Mouse (Mus musculus): ENCODE data around the gene Dnal1. TPM values are rescaled to one million over a fixed set of nuclear protein-coding genes. Genes with fewer than 3 reads are reported as not detected.
"Not testable (repeated sequence)": the region's sequence is repeated elsewhere in the genome, so short reads cannot be mapped to it uniquely, and the experiment has no call there.

The Dnal1 gene
- polyA plus RNA-seq (2015; fragmentation: Nextera tagmentation; extraction: Ambion mirVana) = 5.7 and 8.6 TPM in 2 replicates

DNA sequence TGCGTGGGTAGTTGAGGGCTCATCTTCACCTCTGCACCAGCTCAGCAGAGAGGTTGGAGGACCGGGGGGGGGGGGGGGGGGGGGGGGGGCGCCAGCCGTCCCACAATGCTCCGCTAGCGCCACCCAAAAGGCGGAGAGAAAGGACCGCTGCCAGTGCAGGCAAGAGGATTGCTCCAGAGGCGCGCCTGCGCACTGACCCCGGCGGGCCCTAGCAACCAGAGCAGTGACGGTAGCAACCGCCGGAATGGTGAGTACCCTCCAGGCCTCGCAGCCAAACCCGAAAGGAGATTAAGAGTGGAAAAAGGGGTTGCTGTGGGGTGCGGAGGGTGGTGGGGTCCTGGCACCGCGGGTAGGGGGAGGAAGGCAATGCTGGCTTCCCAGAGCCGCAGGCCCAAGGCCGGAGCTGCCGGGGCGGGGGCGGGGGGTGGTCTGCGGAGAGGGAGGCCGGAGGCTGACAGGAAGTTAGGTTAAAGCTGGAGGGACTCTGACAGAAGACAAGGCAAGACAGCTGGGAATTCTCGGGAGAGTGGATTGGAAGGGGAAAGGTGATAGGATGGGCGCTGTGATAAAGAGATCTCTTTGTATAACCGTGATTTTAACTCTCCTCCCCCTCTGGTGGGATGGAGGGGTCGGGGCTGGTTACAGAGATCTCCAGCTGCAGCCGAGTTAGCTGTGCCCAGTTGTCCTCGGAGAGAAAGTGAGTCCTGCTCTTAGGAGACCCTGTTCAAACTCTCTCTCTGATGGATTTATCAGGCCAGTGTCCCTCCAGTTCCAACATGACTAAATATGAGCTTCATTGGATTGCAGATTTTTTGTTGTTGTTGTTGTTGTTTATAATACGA is at the start of gene Dnal1:
Gene Dnal1, plus strand, starts transcription at position 214 of the 842 bp plus-strand sequence.
- no peaks in the 10 kb centered on the region for H3K27me3 ChIP-seq (ENCODE audit: control insufficient read depth, insufficient read depth, low read depth, low read length)
- H3K4me3 ChIP-seq (ENCODE audit: low read length) = peak within 1 kb of the TSS; percentile 74
- no peaks in the 10 kb centered on the region for H3K36me3 ChIP-seq (ENCODE audit: control insufficient read depth, insufficient read depth, low read length)
- WGBS = 3% methylated on average over 30 of the region's 35 CpGs
- H3K9ac ChIP-seq (ENCODE audit: low read length) = peak within 1 kb of the TSS; percentile 79
- peaks cover 5% of the 10 kb centered on the region for H3K4me1 ChIP-seq (replicated peaks; ENCODE audit: control insufficient read depth, insufficient read depth, low read length)
- peak within 1 kb of the TSS; percentile 83 for H3K4me2 ChIP-seq (ENCODE audit: low read depth, low read length)
- peak; percentile 99 for ATAC-seq (ENCODE audit: low read depth)
- no peaks in the 10 kb centered on the region for H3K9me3 ChIP-seq (ENCODE audit: control insufficient read depth, low read length)
- H3K27ac ChIP-seq (ENCODE audit: low read length) = peak within 1 kb of the TSS; percentile 29

DNA sequence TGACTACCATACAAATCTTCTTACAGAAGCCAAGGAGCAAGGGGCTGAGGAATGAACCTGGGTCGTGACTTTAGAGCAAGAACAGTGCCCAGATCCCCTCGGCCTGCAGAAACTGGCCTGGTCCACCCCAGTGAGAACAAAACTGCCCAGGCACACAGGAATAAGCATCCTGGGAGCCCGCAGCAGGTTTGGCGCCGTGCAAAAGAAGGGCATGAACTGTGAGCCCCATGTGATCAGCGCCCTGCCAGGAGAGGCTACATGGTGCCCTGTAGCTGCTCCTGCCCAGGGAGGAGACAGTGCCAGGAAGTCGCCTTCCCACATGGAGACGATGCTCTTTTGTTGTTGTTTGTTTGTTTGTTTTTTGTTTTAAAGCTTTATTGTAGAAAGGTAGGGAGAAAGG is 49.5 kb upstream of the Dnal1 start:
- no peak for ATAC-seq (ENCODE audit: low read depth)

GRCm38 (mm10) chr12:84067752-84068151 is 46.4 kb upstream of the Dnal1 start:
- Histone ChIP-seq H3K27ac (ENCODE audit: low read length) (no peak overlapping the region), H3K36me3 (ENCODE audit: control insufficient read depth, insufficient read depth, low read length) (no peaks in the 10 kb centered on the region), H3K9me3 (ENCODE audit: control insufficient read depth, low read length) (0 out of 2 replicates have a peak, but pooled peaks cover 3% of the 10 kb centered on the region), H3K4me2 (ENCODE audit: low read depth, low read length) (no peak overlapping the region), H3K27me3 (ENCODE audit: control insufficient read depth, insufficient read depth, low read depth, low read length) (peaks cover 16% of the 10 kb centered on the region), H3K9ac (ENCODE audit: low read length) (no peak overlapping the region), H3K4me1 (replicated peaks; ENCODE audit: control insufficient read depth, insufficient read depth, low read length) (no peaks in the 10 kb centered on the region), H3K4me3 (ENCODE audit: low read length) (no peak overlapping the region)
- ATAC-seq (ENCODE audit: low read depth) = no peak
- WGBS = 65% methylated on average over 4 of the region's 4 CpGs

More for the DNA sequence above, 49.5 kb upstream of the Dnal1 start:
- WGBS = 71% methylated on average over 8 of the region's 8 CpGs
- no peak overlapping the region for H3K4me3 ChIP-seq (ENCODE audit: low read length)
- 0 out of 2 replicates have a peak, but pooled peaks cover 3% of the 10 kb centered on the region for H3K9me3 ChIP-seq (ENCODE audit: control insufficient read depth, low read length)
- H3K27ac ChIP-seq (ENCODE audit: low read length) = no peak overlapping the region
- no peak overlapping the region for H3K9ac ChIP-seq (ENCODE audit: low read length)
- no peaks in the 10 kb centered on the region for H3K4me1 ChIP-seq (replicated peaks; ENCODE audit: control insufficient read depth, insufficient read depth, low read length)
- peaks cover 14% of the 10 kb centered on the region for H3K27me3 ChIP-seq (ENCODE audit: control insufficient read depth, insufficient read depth, low read depth, low read length)
- H3K4me2 ChIP-seq (ENCODE audit: low read depth, low read length) = no peak overlapping the region
- H3K36me3 ChIP-seq (ENCODE audit: control insufficient read depth, insufficient read depth, low read length) = no peaks in the 10 kb centered on the region

- Histone ChIP-seq H3K9me3 (ENCODE audit: control insufficient read depth, low read length) (no peaks in the 10 kb centered on the region), H3K9ac (ENCODE audit: low read length) (no peak overlapping the region), H3K4me3 (ENCODE audit: low read length) (no peak overlapping the region), H3K27me3 (ENCODE audit: control insufficient read depth, insufficient read depth, low read depth, low read length) (peaks cover 16% of the 10 kb centered on the region), H3K4me1 (replicated peaks; ENCODE audit: control insufficient read depth, insufficient read depth, low read length) (no peaks in the 10 kb centered on the region), H3K36me3 (ENCODE audit: control insufficient read depth, insufficient read depth, low read length) (no peaks in the 10 kb centered on the region), H3K27ac (ENCODE audit: low read length) (no peak overlapping the region), H3K4me2 (ENCODE audit: low read depth, low read length) (no peak overlapping the region)
- 65% methylated on average over 8 of the region's 8 CpGs for WGBS
- no peak for ATAC-seq (ENCODE audit: low read depth)
Measured at GRCm38 (mm10) chr12:84068296-84068695, 45.9 kb upstream of the Dnal1 start.

- peaks cover 16% of the 10 kb centered on the region for H3K27me3 ChIP-seq (ENCODE audit: control insufficient read depth, insufficient read depth, low read depth, low read length)
- no peaks in the 10 kb centered on the region for H3K4me1 ChIP-seq (replicated peaks; ENCODE audit: control insufficient read depth, insufficient read depth, low read length)
- peak within 1 kb of the TSS; percentile 59 for H3K4me2 ChIP-seq (ENCODE audit: low read depth, low read length)
- H3K4me3 ChIP-seq (ENCODE audit: low read length) = peak within 1 kb of the TSS; percentile 44
- 44% methylated on average over 9 of the region's 9 CpGs for WGBS
- no peak within 1 kb of the TSS for H3K9ac ChIP-seq (ENCODE audit: low read length)
- no peak for ATAC-seq (ENCODE audit: low read depth)
- H3K27ac ChIP-seq (ENCODE audit: low read length) = no peak within 1 kb of the TSS
- no peaks in the 10 kb centered on the region for H3K9me3 ChIP-seq (ENCODE audit: control insufficient read depth, low read length)
- H3K36me3 ChIP-seq (ENCODE audit: control insufficient read depth, insufficient read depth, low read length) = no peaks in the 10 kb centered on the region
Measured at GRCm38 (mm10) chr12:84068986-84069385, 45.2 kb upstream of the Dnal1 start, which contains the start of gene Acot5. Gene Acot5 (plus strand): TSS chr12:84069325.

GRCm38 (mm10) chr12:84069582-84069981 is 44.6 kb upstream of the Dnal1 start:
- Histone ChIP-seq H3K4me3 (ENCODE audit: low read length) (peak overlapping the region; percentile 44), H3K27me3 (ENCODE audit: control insufficient read depth, insufficient read depth, low read depth, low read length) (peaks cover 16% of the 10 kb centered on the region), H3K4me2 (ENCODE audit: low read depth, low read length) (peak overlapping the region; percentile 59)
- H3K4me1 ChIP-seq (replicated peaks; ENCODE audit: control insufficient read depth, insufficient read depth, low read length); H3K36me3 ChIP-seq (ENCODE audit: control insufficient read depth, insufficient read depth, low read length); H3K9me3 ChIP-seq (ENCODE audit: control insufficient read depth, low read length); H3K9ac ChIP-seq (ENCODE audit: low read length); H3K27ac ChIP-seq (ENCODE audit: low read length): not testable (repeated sequence)
- ATAC-seq (ENCODE audit: low read depth) = peak; percentile 20; the same call in 1 of the 2 replicates
- 2% methylated on average over 37 of the region's 52 CpGs for whole genome bisulfite sequencing

DNA sequence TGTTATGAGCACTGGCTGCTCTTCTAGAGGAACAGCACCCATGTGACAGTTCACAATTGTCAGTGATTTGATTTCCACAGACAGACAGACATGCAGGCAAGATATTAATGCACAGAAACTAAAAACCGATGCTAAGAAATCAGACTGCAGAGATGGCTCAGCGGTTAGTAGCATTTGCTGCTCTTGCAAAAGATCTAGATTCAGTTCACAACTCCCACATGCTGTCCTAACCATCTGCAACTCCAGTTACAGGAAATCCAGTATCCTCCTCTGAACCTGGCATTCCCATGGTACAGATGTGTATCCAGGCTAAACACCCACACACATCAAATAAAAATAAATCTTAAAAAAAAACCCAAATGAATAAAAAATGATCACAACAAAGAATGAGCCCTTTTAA is 42.5 kb upstream of the Dnal1 start:
- H3K27ac ChIP-seq (ENCODE audit: low read length) = no peak overlapping the region
- H3K4me3 ChIP-seq (ENCODE audit: low read length) = no peak overlapping the region
- H3K4me2 ChIP-seq (ENCODE audit: low read depth, low read length) = no peak overlapping the region
- 87% methylated on average over 2 of the region's 2 CpGs for WGBS
- ATAC-seq (ENCODE audit: low read depth) = no peak
- H3K36me3 ChIP-seq (ENCODE audit: control insufficient read depth, insufficient read depth, low read length) = no peaks in the 10 kb centered on the region
- H3K9ac ChIP-seq (ENCODE audit: low read length) = no peak overlapping the region
- H3K9me3 ChIP-seq (ENCODE audit: control insufficient read depth, low read length) = no peaks in the 10 kb centered on the region
- no peaks in the 10 kb centered on the region for H3K4me1 ChIP-seq (replicated peaks; ENCODE audit: control insufficient read depth, insufficient read depth, low read length)
- H3K27me3 ChIP-seq (ENCODE audit: control insufficient read depth, insufficient read depth, low read depth, low read length) = peaks cover 16% of the 10 kb centered on the region

DNA sequence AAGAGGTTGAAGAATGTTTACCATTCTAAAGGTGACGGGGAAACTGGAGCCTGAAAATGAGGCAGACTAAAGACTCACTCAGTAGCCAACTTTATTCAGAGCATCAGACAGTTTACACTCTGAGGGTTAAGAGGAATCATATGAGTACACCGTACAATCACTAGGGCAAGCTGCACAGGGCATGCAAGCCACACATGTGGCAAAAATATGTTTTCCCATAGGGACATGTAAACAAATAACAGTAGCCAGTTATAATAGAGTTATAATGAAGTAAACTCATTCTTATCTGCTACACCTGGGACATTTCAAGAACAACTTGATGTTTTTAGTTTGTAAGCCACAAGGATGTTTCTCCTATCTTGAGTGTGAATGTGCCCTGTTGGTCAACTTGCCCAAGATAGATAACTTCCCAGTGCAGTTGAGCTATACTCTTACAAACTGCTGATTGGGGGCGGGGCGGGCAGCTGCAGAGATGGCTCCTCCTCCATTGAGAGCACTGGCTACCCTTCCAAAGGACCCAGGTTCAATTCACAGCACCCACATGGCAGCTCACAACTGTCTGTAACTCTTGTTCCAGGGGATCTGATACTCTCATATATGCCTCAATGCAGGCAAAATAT is 36.7 kb upstream of the Dnal1 start:
- Histone ChIP-seq H3K9me3 (ENCODE audit: control insufficient read depth, low read length) (no peaks in the 10 kb centered on the region), H3K4me1 (replicated peaks; ENCODE audit: control insufficient read depth, insufficient read depth, low read length) (no peaks in the 10 kb centered on the region), H3K27ac (ENCODE audit: low read length) (no peak overlapping the region), H3K9ac (ENCODE audit: low read length) (no peak overlapping the region), H3K4me2 (ENCODE audit: low read depth, low read length) (no peak overlapping the region), H3K4me3 (ENCODE audit: low read length) (no peak overlapping the region), H3K36me3 (ENCODE audit: control insufficient read depth, insufficient read depth, low read length) (no peaks in the 10 kb centered on the region), H3K27me3 (ENCODE audit: control insufficient read depth, insufficient read depth, low read depth, low read length) (no peaks in the 10 kb centered on the region)
- no peak for ATAC-seq (ENCODE audit: low read depth)
- 74% methylated on average over 4 of the region's 4 CpGs for WGBS

- H3K4me3 ChIP-seq (ENCODE audit: low read length) = no peak overlapping the region
- WGBS = 69% methylated on average over 2 of the region's 2 CpGs
- H3K27ac ChIP-seq (ENCODE audit: low read length) = no peak overlapping the region
- H3K9me3 ChIP-seq (ENCODE audit: control insufficient read depth, low read length) = peaks cover 3% of the 10 kb centered on the region; the same call in 1 of the 2 replicates
- H3K36me3 ChIP-seq (ENCODE audit: control insufficient read depth, insufficient read depth, low read length) = no peaks in the 10 kb centered on the region
- no peak overlapping the region for H3K9ac ChIP-seq (ENCODE audit: low read length)
- no peaks in the 10 kb centered on the region for H3K27me3 ChIP-seq (ENCODE audit: control insufficient read depth, insufficient read depth, low read depth, low read length)
- no peaks in the 10 kb centered on the region for H3K4me1 ChIP-seq (replicated peaks; ENCODE audit: control insufficient read depth, insufficient read depth, low read length)
- ATAC-seq (ENCODE audit: low read depth) = no peak
- no peak overlapping the region for H3K4me2 ChIP-seq (ENCODE audit: low read depth, low read length)
Measured at GRCm38 (mm10) chr12:84083842-84084241, 30.3 kb upstream of the Dnal1 start.

Data from lung, embryonic 16.5 days (tissue).